Mouse (Mus musculus) subcutaneous adipose tissue, adult 2 months (tissue): ENCODE data around the gene Wdr49. TPM values are rescaled to one million over a fixed set of nuclear protein-coding genes. Genes with fewer than 3 reads are reported as not detected.

Source experiments
- polyA plus RNA-seq: library from polyadenylated mRNA; depleted of rRNA; stranded (reverse); fragments of >200 nt; gene quantifications from 2 replicates; pipeline ENCODE4 v1.2.3, GENCODE M21; 2012; ENCODE audit warnings: low replicate concordance; rRNA removed

Gene Wdr49
- polyA plus RNA-seq, result not detected in 2 replicates

GRCm38 (mm10) chr3:75482056-75482455 lies at the start of gene Wdr49:
Wdr49 (minus strand) TSS chr3:75482156.

GRCm38 (mm10) chr3:75269978-75270377 lies 212.0 kb downstream of the Wdr49 start, which contains the start of gene Serpini2:
Serpini2 (minus strand) TSS chr3:75270078.

Other genes starting within 250 kb of the Wdr49 start
- not detected in 2 replicates for gene Serpini2, start 212.1 kb downstream of the Wdr49 start, polyA plus RNA-seq
- gene Pdcd10, start 74.7 kb upstream of the Wdr49 start, polyA plus RNA-seq, result 5.1 and 7.7 TPM in 2 replicates
- 0.37 and 1.3 TPM in 2 replicates for gene Serpini1, start 75.4 kb upstream of the Wdr49 start, polyA plus RNA-seq